Mouse (Mus musculus) kidney, embryonic 14.5 days (tissue): Measurements from ENCODE around the gene Ddx41. TPM values are rescaled to one million over a fixed set of nuclear protein-coding genes. Genes with fewer than 3 reads are reported as not detected.
"Not testable (repeated sequence)": the region's sequence is repeated elsewhere in the genome, so short reads cannot be mapped to it uniquely, and the experiment has no call there.

ENCODE experiments used
- ATAC-seq: fragments of 200-750 bp; cut with Nextera tagmentation; 2 replicates; pipeline ENCODE4 v1.8.0; 2017; ENCODE audit warnings: moderate number of reproducible peaks, mild to moderate bottlenecking, moderate TSS enrichment, moderate library complexity; ENCODE audit not compliant: low FRiP score, low TSS enrichment
- H3K27ac ChIP-seq: fragments of 300-500 bp; sonication (generic); 2 replicates; pipeline ENCODE4 v1.5.1; 2014; ENCODE audit warnings: low read depth, mild to moderate bottlenecking, low read length, moderate library complexity, mixed read lengths
- H3K27me3 ChIP-seq: fragments of 300-500 bp; sonication (generic); 2 replicates; pipeline ENCODE4 v1.6.1; 2014; ENCODE audit warnings: mild to moderate bottlenecking, low read length; ENCODE audit not compliant: control insufficient read depth, insufficient read depth
- H3K36me3 ChIP-seq: fragments of 300-500 bp; sonication (generic); 2 replicates; pipeline ENCODE4 v1.6.1; 2014; ENCODE audit warnings: low read length, mixed read lengths; ENCODE audit not compliant: control insufficient read depth, insufficient read depth
- H3K4me1 ChIP-seq: fragments of 300-500 bp; sonication (generic); 2 replicates; pipeline ENCODE4 v1.6.1; 2014; ENCODE audit warnings: low read length, mixed read lengths; ENCODE audit not compliant: control insufficient read depth, insufficient read depth
- H3K4me2 ChIP-seq: fragments of 300-500 bp; sonication (generic); replicated peaks from 2 replicates; pipeline ENCODE4 v1.6.1; 2014; ENCODE audit warnings: low read depth, mild to moderate bottlenecking, low read length
- H3K4me3 ChIP-seq: fragments of 300-500 bp; sonication (generic); 2 replicates; pipeline ENCODE4 v1.5.1; 2014; ENCODE audit warnings: mild to moderate bottlenecking, low read length
- H3K9ac ChIP-seq: fragments of 300-500 bp; sonication (generic); 2 replicates; pipeline ENCODE4 v1.6.1; 2014; ENCODE audit warnings: low read depth, mild to moderate bottlenecking, low read length, moderate library complexity
- H3K9me3 ChIP-seq: fragments of 300-500 bp; sonication (generic); 2 replicates; pipeline ENCODE4 v1.6.1; 2016; ENCODE audit warnings: low read length; ENCODE audit not compliant: control insufficient read depth
- WGBS: fragments of 180-500 bp; shearing (Covaris S2); extraction: QIAGEN DNeasy Blood & Tissue Kit; methylation state at CpG from one replicate; pipeline ENCODE4 v1.1.7; 2014; 5-methylcytosine and 5-hydroxymethylcytosine counted together
- polyA plus RNA-seq: library from polyadenylated mRNA; unstranded; fragments of >200 nt; fragmentation: Nextera tagmentation; extraction: Ambion mirVana; gene quantifications from 2 replicates; pipeline ENCODE4 v1.2.1, GENCODE M21; 2014

The Ddx41 gene
- 94.1 and 94.7 TPM in 2 replicates for polyA plus RNA-seq

DNA sequence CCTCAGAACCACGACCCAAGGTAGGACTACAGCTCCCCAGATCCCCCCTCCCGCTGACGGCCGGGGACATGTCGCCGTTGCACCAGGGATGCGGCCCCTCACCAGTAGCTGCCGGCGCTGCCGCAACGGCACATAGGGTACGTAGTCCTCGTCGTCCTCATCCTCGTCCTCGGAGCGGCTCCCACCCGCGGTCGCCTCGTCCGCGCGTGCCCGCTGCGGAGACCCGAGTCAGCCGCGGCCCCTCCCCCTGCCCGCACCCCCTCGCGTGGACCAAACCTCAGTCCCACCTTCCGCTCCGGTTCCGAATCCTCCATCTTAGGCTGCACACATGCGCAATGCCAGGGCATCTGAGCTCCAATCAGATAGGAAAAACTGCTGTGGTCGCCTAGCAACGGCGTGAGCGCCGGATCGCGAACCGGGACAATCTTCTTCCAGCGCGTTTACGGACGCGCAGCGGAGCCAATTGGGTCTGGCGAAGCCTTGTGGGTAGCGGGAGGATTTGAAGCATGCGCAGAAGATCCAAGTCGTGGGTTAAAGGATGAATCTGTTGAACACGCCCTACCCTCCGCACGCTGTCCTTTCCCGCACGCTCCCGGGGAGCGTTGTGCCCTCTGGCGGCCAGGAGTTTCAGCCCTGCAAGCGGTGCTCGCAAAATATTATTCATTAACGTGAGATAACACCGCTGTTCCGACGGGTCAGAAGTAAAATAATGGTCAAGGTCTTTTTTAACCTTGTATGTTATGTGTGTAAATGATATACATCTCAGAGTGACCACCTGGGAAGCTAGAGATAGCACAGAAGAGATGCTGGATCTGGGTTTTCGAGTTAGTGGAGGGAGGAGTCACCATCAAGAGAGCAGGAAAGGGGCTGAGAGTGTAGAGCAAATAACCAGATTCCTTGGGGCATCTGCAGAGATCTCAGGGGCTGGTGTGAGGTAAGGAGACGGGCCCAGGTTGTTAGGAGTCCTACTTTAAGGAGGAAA, at the start of gene Ddx41:
Gene Ddx41, minus strand, starts transcription at position 465 of the 982 bp plus-strand sequence.
- H3K9me3 ChIP-seq, result no peaks in the 10 kb centered on the region
- H3K4me2 ChIP-seq, result peak within 1 kb of the TSS; percentile 95
- peak within 1 kb of the TSS; percentile 82 for H3K4me3 ChIP-seq
- H3K27me3 ChIP-seq, result no peaks in the 10 kb centered on the region
- peaks cover 10% of the 10 kb centered on the region for H3K4me1 ChIP-seq
- peaks cover 73% of the 10 kb centered on the region for H3K36me3 ChIP-seq
- peak within 1 kb of the TSS; percentile 72 for H3K9ac ChIP-seq
- whole genome bisulfite sequencing, result 2% methylated on average over 70 of the region's 70 CpGs
- peak; percentile 98 for ATAC-seq
- H3K27ac ChIP-seq, result no peak within 1 kb of the TSS

DNA sequence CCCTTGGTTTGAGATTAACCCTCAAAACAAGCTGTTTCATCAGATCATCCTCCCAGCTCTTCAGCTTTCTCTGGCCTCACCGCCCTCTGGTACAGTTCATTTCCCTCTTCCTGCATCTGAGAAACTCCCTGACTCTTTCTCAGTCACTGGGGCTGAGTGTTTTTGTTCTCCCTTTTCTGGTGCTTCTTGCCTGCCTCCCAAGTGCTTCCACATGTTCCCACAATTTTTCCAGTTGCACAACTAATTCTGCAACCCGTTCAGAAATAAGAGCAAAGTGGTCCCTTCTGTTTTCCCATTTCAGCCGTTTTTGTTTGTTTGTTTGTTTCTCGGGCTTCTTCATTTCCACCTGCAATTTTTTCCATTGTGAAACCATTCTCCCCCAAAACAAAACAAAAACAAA, 41.6 kb upstream of the Ddx41 start:
- H3K9me3 ChIP-seq, result peaks cover 3% of the 10 kb centered on the region; the same call in 1 of the 2 replicates
- WGBS, result 83% methylated on average over 4 of the region's 4 CpGs
- ATAC-seq, result no peak

DNA sequence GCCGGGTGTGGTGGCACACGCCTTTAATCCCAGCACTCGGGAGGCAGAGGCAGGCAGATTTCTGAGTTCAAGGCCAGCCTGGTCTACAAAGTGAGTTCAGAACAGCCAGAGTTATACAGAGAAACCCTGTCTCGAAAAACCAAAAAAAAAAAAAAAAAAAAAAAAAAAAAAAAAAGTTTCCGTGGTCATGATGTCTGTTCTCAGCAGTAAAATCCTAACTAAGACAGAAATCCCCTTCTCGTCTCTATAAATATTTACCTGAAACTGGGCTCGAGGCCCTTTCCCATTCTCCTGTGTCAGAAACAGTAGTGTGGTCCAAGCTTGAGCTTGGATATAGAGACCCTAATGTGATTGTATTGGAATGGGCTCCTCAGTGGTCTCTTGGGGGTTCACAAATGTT, 40.4 kb upstream of the Ddx41 start:
- not testable (repeated sequence) for H3K9ac ChIP-seq, H3K4me3 ChIP-seq, H3K4me2 ChIP-seq, H3K4me1 ChIP-seq, H3K27me3 ChIP-seq, ATAC-seq, H3K36me3 ChIP-seq, H3K9me3 ChIP-seq, H3K27ac ChIP-seq
- 90% methylated on average over 7 of the region's 7 CpGs for WGBS

More for the DNA sequence above, 41.6 kb upstream of the Ddx41 start:
- Histone ChIP-seq H3K9ac (no peak overlapping the region), H3K4me2 (no peak overlapping the region), H3K4me1 (no peaks in the 10 kb centered on the region), H3K36me3 (no peaks in the 10 kb centered on the region), H3K4me3 (no peak overlapping the region), H3K27me3 (no peaks in the 10 kb centered on the region), H3K27ac (no peak overlapping the region)

DNA sequence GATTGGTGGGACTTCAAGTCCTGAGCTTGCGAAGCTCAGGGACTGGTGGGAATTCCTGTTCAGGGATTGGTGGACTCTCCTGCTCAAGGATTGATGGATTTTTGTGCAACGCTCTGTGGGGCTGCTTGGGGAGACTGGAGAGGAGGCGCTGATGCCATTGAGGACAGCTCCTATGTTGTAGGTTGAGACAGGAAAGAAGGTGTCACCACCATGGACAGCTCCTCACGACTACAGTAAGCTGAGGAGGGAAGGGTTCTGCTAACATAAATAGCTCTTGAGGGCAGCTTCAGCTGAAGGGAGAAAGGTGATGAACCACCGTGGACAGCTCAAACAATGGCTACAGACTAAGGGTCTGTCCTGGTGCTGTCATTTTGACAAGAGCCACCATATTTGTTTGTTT, 39.5 kb upstream of the Ddx41 start:
- H3K9me3 ChIP-seq, result peaks cover 3% of the 10 kb centered on the region; the same call in 1 of the 2 replicates
- no peaks in the 10 kb centered on the region for H3K27me3 ChIP-seq
- no peak overlapping the region for H3K9ac ChIP-seq
- WGBS, result 57% methylated on average over 5 of the region's 5 CpGs
- H3K4me1 ChIP-seq, result no peaks in the 10 kb centered on the region
- no peaks in the 10 kb centered on the region for H3K36me3 ChIP-seq
- no peak overlapping the region for H3K4me2 ChIP-seq
- no peak overlapping the region for H3K27ac ChIP-seq
- ATAC-seq, result no peak
- no peak overlapping the region for H3K4me3 ChIP-seq

DNA sequence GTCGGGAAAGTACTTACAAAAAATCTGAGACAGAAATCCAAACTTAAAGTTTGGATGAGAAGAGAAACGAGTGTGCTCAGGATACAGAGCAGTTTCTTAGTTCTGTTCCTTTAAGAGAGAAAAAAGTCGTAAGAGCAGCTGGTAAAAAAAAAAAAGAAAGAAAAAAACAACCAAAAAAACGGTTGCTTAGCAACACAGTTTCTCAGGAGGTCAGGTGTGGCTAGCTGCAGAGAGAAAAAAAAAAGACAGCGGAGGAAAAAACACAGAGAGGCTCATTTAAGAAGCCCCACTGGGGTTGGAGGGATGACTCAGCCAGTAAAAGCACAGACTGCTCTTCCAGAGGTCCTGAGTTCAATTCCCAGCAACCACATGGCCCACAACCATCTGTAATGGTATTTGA, 37.9 kb upstream of the Ddx41 start:
- no peak for ATAC-seq
- H3K27ac ChIP-seq, result no peak overlapping the region
- peaks cover 4% of the 10 kb centered on the region; the same call in 1 of the 2 replicates for H3K4me1 ChIP-seq
- H3K4me3 ChIP-seq, result no peak overlapping the region
- H3K27me3 ChIP-seq, result no peaks in the 10 kb centered on the region
- H3K9me3 ChIP-seq, result peaks cover 3% of the 10 kb centered on the region; the same call in 1 of the 2 replicates
- H3K36me3 ChIP-seq, result no peaks in the 10 kb centered on the region
- H3K4me2 ChIP-seq, result no peak overlapping the region
- H3K9ac ChIP-seq, result no peak overlapping the region
- 64% methylated on average over 5 of the region's 5 CpGs for WGBS

DNA sequence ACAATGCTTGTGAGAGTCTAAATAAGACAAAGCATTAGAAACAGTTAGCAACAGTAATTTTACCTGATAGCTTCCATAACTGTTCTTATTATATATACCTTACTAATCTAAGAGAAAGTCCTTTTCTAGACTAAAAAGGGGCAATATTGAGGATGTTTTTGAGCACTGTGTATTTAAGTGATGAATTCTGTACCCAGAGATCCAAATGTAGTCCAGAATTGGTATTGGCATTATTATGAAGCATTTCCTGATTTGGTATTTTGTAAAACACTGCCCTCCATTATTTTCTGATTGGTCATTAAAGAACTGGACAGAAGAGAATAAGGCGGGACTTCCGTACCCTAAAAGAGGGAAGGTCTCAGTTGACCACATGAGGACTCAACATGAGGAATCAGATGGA, 37.0 kb upstream of the Ddx41 start, which contains the start of gene Tmed9:
Gene Tmed9, plus strand, starts transcription at position 301 of the 400 bp plus-strand sequence.
- H3K4me1 ChIP-seq, result peaks cover 8% of the 10 kb centered on the region; the same call in 1 of the 2 replicates
- H3K27ac ChIP-seq, result no peak within 1 kb of the TSS
- 97% methylated on average over 2 of the region's 2 CpGs for WGBS
- no peak within 1 kb of the TSS for H3K4me3 ChIP-seq
- no peak within 1 kb of the TSS for H3K4me2 ChIP-seq
- ATAC-seq, result no peak
- H3K9me3 ChIP-seq, result peaks cover 3% of the 10 kb centered on the region; the same call in 1 of the 2 replicates
- H3K9ac ChIP-seq, result no peak within 1 kb of the TSS
- no peaks in the 10 kb centered on the region for H3K27me3 ChIP-seq
- H3K36me3 ChIP-seq, result peaks cover 3% of the 10 kb centered on the region; the same call in 1 of the 2 replicates

DNA sequence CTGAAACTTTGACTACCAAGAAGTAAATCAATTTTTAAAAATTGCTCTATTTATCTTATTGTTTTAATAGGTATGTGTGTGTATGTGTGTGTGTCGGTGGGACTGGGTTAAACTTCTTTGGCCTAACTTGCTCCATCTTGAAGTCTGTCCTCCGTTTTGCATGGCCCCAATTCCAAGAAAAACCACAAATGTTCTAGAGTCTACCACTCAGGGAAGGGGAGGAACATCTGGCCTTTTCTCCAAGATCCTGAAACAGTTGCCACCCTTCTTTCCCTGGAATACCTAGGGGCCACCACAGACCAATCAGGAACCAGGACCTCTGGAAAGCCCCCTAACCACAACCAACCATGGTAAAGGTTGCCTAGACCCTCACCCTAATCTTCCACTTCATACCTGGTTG, 35.5 kb upstream of the Ddx41 start:
- Histone ChIP-seq H3K27me3 (no peaks in the 10 kb centered on the region), H3K9me3 (peaks cover 3% of the 10 kb centered on the region; the same call in 1 of the 2 replicates), H3K4me1 (peaks cover 8% of the 10 kb centered on the region; the same call in 1 of the 2 replicates), H3K4me3 (no peak overlapping the region), H3K27ac (no peak overlapping the region), H3K4me2 (peak overlapping the region; percentile 66), H3K9ac (no peak overlapping the region), H3K36me3 (peaks cover 7% of the 10 kb centered on the region; the same call in 1 of the 2 replicates)
- ATAC-seq, result no peak
- WGBS, result 82% methylated on average over 2 of the region's 2 CpGs

DNA sequence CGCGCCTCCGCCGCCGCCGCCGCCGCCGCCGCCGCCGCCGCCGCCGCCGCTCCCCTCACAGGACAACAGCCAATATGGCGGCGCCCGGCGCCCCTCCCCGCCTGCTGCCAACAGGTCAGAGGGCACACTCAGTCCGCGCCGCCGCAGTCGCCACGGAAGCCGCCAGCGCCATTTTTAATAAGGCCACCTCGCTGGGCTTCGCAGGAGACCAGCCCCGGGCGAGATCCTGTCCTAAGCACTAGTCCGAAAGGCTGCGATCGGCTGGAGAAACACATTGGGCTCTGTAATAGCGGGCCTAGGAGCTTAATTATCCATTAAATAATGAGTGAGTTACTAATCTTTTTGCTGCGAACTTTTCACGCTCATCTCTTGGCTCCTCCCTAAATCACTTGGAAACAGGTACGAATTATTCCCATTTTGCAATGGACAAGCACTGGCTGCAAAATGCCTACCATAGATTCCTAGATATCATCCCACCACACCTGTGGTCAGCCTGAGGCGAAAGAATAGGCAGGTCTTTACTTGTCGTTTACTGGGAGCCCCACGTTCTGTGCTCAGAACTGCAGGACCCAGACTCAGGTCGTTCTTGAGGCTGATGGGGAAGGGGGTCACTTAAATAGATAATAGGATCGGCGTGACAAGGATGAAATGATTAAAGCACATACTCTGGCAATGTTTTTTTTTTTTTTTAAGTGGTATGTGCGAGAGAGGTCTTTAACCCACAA, 34.7 kb upstream of the Ddx41 start, which contains the start of gene Fam193b:
Gene Fam193b, minus strand, starts transcription at position 94 of the 725 bp plus-strand sequence.
- Histone ChIP-seq H3K36me3 (peaks cover 11% of the 10 kb centered on the region; the same call in 1 of the 2 replicates), H3K27me3 (no peaks in the 10 kb centered on the region), H3K27ac (peak within 1 kb of the TSS; percentile 87), H3K9me3 (peaks cover 3% of the 10 kb centered on the region; the same call in 1 of the 2 replicates), H3K4me2 (peak within 1 kb of the TSS; percentile 66), H3K9ac (peak within 1 kb of the TSS; percentile 97), H3K4me3 (peak within 1 kb of the TSS; percentile 97), H3K4me1 (peaks cover 8% of the 10 kb centered on the region; the same call in 1 of the 2 replicates)
- 3% methylated on average over 43 of the region's 47 CpGs for WGBS
- ATAC-seq, result peak; percentile 91
